Mouse (Mus musculus) left cerebral cortex, postnatal 10 days (tissue): ENCODE measurements around the gene Bco1. TPM values are rescaled to one million over a fixed set of nuclear protein-coding genes. Genes with fewer than 3 reads are reported as not detected.

Experiments
- DNase-seq, 2 experiments: peaks; one replicate each; pipeline ENCODE4 v3.0.0; 2021 to 2022; ENCODE audit warnings: low spot score in 2 of 2, mixed read lengths in 1 of 2; ENCODE audit errors: extremely low spot score in 1 of 2
- intact Hi-C: fragments of 180-260 bp; cut with DNase I; formaldehyde crosslinking; loops from one replicate; pipeline ENCODE4 v1.15.1; 2025
- total RNA-seq, 2 experiments: library from RNA; stranded (reverse); gene quantifications; 2 replicates each; pipeline ENCODE4 v1.2.3; 2021

The Bco1 gene
- total RNA-seq, 2 experiments from 2014 or later, result not detected

DNA sequence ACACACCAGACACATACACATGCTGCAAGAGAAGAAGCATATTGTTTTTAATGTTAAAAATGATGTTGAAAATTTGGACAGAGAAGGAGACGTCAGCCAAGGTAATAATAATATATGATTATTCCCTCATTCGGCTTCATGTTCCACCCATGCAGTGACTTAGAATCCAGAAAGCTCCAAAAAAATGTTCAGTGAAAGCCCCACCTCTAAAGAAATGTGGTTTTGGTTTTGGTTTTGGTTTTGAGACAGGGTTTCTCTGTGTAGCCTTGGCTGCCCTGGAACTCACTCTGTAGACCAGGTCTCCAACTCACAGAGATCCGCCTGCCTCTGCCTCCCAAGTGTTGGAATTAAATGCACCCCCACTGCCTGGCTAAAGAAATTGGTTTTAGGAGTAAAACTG is 30.2 kb downstream of the Bco1 start:
- intact Hi-C loops, result no loop called here
- no peak for DNase-seq

DNA sequence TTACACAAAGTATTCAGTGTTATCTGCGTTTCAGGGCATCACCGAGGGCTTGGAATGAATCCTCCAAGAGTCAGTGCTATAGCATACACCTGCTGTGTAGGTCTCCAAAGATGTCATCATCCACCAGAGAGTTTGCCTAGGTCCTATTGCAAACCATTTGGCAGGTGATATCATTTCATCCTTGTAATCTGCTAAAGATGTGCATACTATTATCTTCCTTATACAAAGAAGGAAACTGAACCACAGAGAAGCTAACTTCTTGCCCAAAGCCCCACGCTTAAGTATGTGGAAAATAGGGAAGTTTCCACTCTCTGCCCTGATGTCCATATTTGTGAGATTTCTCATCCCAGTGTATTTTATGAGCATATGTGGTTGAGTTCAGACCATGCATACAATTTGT is 30.8 kb downstream of the Bco1 start:
- DNase-seq, result no peak
- intact Hi-C loops, result no loop called here

DNA sequence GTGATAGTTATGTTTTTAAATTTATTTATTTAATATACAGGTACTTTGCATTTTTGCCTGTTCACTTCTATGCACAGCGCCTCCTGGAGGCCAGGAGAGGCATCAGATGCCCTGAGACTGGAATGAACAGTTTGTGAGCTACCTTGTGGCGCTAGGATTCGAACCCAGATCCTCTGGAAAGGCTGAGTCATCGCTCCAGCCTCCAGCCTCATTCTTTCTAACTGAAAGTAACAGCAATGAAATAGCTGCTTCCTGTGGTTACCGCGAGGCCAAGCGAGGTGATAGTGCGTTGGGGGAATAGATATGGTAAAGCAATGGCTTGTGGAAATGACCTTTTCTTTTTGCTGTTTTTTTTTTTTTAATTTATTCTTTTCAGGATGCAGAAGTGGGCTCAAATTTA is 31.4 kb downstream of the Bco1 start:
- intact Hi-C loops, result no loop called here
- DNase-seq, result no peak

DNA sequence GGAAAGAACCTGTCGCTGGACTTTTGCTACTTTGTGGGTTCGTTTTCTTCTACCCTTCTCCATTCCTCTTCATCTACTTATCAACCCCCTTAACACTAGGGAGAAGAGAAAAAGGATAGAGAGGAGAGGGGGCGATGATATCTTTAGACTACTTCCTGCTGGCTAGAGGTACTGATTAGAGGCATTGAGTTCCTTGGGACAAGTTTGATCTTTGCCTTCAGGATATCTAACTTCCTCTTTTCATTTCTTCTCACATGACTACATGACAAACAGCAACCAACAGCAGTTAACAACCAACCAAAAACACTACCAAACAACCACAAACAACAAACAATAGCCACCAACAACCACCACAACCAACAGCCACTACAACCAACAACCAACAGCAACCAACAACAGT is 38.0 kb downstream of the Bco1 start:
- DNase-seq, result no peak
- intact Hi-C loops, result no loop called here

DNA sequence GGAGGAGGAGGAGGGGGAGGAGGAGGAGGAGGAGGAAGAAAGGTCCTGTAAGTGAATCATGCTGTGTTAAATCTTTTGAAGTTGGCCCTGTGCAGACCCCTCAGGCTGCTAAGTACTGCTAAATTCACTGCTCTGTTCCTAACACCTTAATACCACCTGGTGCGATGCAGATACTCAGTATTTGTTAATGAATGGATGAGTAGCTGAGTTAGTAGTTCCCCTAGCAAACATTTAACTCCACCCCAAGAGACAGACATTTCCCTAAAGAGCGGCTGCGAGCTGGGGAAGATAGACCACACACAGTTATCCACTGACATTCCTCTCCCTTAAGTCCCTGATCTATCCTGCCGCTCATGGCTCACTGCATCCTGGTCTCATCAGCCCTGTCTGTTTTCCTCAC is 40.7 kb downstream of the Bco1 start:
- DNase-seq, result no peak
- intact Hi-C loops, result no loop called here

DNA sequence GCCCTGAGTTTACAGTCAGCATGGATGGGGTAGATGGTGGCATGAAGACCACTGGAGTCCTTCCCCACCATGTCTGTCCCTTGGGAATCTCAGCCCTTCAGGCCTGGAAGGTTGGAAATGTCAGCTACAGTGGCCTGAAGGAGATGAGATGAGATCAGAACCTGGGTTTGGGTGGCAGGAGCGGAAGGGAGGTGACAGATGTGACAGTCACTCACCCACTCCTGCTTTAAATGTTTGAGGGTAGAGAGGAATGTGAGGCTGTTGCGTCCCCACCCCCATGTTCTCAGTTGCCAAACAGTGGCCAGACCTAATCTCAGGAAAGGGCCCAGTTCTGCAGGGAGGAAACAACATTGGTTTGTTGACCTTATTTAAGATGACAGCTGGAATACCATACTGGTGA is 41.1 kb downstream of the Bco1 start:
- DNase-seq, result no peak
- intact Hi-C loops, result no loop called here

DNA sequence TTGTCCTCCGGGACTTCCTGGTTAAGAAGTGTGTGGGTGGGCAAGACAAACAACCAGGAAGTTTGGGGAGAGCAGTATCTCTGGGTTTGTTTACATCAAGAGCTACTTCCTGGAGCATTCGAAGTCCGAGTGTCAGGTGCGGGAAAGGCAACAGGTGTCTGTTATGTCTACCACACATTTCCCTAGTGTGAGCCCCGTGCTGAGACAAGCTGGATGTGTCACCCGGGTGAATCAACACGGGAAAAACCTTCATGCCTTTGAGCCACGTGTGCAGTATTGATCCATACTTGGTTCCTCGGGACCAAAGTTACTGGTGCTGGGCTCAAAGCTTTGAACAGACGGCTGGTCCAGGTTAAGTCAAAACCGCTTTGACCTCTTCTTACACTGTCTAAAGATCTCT is 41.7 kb downstream of the Bco1 start:
- no peak for DNase-seq
- intact Hi-C loops, result no loop called here

DNA sequence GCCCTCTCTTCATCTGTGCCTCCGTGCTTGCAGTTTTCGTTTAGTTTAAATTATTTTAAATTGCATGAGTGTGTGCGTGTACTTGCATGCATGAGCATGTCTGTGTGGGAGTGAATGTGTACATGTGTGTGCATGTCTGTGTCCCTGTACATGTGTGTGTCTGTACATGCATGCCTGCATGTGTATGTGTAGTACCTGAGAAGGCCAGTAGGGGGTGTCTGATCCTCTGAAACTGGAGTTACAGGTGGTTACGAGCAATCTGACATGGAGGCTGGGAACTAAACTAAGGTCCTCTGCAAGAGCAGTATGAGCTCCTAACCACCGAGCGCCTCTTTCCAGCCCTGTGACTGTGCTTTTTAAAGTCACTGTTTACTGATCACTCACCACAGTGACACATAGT is 52.9 kb downstream of the Bco1 start:
- DNase-seq, result no peak
- intact Hi-C loops, result no loop called here

DNA sequence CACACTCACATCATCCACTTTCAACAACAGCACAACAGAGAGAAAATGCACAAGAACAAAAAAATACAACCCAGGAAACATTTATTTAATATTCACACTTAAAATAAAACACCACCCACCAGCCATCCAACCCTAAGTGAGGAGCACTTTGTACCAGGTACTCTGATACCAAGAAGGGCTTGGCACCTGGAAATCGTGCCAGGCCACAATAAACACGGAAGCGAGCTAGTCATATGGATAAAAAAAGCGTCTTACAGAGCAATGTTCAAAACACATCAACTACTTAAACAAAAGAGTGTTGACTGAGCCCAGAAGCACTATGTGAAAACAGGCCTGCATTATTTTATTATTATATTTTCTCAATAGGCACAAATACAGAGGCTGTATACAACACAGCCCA is 60.5 kb downstream of the Bco1 start:
- DNase-seq, result no peak
- intact Hi-C loops, result no loop called here

DNA sequence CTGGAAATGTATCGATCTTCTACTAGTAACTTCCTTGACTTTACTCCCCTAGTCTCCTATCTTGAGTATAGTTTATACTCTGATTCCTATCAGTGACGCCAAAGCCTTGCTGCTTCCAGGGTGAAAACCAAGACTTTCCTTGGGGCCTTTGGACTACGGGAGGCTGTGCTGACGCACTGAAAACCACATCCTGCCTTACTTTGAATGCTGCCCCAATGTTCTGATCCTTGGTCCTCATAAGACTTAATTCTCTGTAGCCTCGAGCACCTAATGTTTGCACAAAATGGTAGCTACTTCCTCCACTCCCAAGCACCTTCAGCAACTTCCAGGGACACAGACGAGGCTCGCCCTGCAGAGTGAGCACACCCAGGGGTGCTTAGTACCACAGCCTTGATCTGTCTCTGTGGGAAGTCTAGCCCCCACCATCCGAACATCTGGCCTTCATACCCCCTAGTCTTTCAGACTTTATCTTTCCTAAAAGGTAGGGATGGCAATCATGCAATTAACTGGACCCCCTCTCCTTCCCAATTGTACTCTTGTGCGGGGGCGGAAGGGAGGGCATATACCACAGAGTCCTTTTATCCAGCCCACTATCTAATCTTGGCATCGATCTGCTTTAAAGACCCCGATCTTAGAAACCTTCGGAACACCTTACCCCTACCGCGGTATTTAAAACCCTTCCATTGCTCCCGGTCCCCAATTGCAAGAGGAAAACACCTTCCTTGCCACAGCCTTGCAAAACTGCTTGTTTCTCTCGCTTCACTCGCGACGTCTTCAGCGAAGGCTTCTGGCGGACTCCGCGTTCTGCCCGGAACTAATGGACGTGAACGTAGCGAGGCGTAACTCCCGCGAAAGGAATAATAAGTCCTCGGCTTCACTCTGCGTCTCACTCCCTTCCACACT is 61.5 kb downstream of the Bco1 start:
- intact Hi-C loops, result no loop called here
- no peak for DNase-seq

DNA sequence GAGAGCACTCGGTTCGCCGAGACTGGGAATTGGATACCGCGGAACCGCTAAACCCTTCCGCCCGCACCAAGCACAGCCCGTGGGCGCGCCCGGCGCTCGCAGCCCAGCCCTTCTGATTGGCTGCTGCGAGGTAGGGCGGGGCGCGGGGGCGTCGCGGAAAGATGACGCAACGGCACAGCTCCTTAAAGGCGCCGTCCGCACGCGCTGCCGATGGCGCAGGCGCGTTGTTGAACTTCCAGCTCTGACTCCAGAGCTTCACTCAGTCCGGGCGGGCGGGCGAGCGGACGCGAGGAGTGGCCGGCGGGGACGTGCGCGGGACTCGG is 62.1 kb downstream of the Bco1 start:
- peak; percentile 97 to 98 for DNase-seq
- intact Hi-C loops, result no loop called here

DNA sequence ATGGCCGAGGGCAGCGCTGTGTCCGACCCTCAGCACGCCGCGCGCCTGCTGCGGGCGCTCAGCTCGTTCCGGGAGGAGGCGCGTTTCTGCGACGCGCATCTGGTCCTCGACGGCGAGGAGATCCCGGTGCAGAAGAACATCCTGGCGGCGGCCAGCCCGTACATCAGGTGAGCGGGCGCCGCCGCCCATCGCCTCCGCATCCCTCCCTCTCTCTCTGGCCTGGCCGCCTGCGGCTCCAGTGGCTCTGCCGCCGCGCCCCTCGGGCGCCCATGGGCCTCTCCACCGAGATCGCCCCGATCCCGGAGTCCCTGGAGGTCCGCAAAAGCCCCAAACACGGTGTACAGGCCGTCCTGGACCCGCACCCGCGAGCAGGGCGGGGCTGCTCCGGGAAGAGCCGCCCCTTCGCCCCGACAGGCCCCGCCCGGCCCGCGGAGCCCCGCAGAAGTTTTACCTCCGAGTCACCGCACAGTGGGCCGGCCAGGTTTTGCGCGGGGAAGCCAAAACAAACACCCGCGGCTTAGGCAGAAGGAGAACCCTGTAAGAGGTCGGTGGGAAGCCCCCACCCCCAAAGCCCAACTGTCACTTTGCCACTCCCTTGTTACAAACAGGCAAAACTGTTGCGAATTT is 62.6 kb downstream of the Bco1 start, which contains the start of gene Gan:
Gene Gan, plus strand, starts transcription at position 1 of the 627 bp plus-strand sequence.
- intact Hi-C loops, result no loop called here
- peak in 1 of 2 experiments; percentile 58 for DNase-seq

DNA sequence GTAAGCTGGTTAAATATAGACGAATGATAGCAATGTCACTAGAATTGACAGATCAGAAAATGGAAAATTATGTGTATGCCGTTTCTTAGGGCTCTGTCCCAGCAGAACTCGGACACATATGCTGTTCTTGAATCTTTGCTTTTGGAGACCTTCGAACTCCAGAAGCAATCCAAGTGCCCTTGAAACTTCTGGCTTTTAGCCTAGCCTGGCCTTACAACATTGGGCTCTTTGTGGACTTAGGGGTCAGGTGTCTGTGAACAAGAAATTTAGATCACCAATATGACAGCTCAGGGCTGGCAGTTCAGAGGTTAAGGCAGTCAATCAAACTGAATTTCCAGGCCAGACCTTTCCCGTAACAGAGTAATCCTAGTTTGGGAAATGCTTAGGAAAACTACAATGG is 63.4 kb downstream of the Bco1 start:
- no peak for DNase-seq
- intact Hi-C loops, result no loop called here

DNA sequence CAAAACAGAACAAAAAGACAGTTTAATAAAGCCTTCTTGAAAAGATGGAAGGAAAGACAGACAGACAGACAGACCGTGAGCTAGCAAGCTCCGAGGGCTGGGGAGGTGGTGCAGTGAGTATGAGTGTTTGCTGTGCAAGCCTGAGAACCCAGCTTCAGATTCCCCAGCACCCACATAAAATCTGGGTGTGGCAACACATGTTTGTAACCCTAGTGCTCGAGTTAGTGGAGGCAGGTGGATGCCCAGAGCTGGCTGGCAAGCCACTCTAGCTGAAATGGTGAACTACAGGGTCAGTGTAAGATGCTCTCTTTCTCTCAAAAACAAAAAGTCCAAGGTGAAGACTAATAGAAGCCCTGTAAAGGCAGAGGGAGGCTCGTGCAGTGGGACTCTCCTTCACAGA is 69.3 kb downstream of the Bco1 start:
- intact Hi-C loops, result no loop called here
- peak in 1 of 2 experiments; percentile 10 for DNase-seq

DNA sequence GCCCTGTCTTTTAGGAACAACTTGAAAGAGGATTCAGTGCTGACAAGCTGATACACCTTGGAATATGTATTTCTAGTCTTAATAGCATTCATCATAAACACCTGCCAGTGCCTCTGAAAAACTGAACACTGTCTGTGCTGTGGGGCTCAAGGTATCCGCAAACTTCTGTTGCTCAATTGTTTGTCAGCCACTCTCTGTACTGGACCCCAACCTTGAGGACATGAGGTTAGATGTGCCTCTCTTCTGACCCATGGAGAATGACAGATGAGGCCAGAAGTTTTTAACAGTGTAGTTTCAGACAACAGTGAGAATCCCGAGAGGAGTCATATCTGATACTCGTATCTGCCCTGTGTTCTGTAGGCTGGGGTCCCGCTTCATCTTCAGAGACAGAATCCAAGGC is 69.9 kb downstream of the Bco1 start:
- intact Hi-C loops, result no loop called here
- DNase-seq, result no peak

DNA sequence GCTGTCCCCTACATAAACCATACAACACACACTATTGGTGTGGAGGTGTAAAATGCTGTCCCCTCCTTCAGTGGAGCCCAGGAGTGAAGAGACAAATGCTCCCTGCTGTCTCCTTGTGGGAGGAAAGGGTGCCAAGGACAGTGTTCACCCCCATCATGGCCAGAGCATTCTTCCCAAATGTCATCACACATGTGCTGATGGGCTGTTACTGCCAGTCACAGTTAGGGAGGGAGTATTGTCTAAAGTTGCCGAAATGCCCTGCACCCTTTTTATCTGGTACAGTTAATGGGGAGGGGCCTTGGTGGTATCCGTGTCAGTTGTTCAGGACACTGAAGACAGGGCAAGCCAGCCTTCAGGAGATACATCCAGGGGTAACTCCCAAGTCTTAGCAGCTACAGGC is 70.9 kb downstream of the Bco1 start:
- intact Hi-C loops, result no loop called here
- DNase-seq, result peak in 1 of 2 experiments; percentile 6

DNA sequence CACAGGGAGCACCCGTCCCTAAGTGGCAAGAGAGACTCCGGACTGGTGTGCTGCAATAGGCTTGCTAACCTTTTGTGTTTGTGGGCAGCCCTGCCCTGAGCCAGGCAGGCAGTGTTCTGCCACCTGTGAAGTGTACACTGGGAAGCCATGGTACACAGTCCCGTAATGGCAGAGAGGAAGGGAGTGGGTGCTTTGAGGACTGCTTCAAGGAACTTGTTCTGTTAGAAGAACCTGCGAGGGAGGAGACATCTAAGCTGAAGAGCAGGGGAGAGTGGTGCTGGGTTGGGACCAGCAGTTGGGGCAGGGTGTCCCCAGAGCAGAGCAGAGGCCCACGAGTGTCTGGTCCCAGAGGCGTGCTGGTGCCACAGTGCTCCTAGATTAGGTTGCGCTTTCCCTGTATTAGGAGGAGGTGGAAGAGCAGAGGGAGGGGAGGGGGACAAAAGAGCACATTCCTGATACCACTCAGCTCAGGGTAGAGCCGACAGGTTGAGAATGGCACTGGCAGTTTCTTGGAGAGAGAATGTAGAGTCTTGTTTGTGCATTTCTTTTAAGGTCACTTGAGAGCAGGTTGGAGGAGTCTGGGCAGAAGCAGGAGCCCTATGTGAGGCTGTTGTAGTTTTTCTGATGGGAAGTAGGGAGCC is 71.7 kb downstream of the Bco1 start:
- DNase-seq, result no peak
- intact Hi-C loops, result no loop called here

DNA sequence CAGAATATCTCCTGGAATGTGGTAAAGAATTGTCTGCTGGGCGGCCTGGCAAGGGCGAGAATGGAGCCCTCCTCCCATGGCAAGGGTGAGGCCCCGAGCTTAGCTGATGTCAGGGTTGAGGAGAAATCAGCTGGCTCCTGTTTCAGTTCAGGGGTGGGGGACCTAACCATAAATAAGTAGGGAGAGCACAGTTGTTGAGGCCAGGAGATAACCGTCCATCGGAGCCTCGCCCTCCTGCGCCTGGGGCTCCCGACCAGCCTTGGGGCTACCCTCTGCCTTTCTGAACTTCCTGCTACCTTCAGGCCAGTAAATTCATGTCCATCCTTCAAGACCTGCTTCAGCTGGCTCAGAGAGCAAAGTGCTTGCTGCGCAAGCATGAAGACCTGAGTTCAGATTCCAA is 72.7 kb downstream of the Bco1 start:
- no peak for DNase-seq
- intact Hi-C loops, result no loop called here

DNA sequence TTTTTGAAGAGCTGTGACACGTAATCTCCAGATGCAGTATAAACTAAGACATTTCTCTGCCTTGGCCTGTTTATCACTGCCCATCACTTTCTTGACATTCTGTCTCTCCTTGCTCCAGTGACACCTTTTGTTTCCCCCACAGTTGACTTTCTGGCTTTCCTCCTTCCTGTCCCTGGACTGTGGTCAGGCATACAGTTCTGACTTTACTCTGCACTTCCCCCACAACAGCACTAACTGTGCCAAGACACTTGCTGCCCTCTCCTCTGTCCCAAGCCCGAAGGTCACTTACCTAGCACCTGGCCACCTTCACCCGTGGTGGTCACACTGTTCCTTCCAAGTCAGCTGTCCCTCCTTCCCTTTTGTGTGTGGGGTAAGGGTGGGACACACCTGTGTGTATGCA is 76.2 kb downstream of the Bco1 start:
- intact Hi-C loops, result no loop called here
- DNase-seq, result no peak

DNA sequence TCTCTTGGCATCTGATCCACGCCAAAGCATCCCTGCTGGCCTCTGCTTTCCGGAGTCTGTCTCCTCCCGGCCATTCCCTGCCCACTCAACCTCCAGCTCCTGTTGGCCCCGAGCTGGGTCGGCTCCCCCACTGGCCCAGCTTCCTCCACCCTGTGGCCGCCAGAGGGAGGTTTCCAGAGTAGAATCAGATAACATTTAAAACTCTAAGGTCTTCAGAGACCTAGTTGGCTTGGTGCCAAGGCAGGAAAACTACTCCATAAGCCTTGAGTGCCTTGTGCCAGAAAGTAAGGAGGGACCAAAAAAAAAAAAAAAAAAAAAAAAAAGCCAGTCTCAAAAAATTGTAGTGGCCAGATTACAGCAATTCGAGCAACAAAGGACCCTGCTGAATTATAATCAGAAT is 77.2 kb downstream of the Bco1 start:
- intact Hi-C loops, result no loop called here
- DNase-seq, result peak in 1 of 2 experiments; percentile 73
